Comparison of ENCODE assay signal across 9 mouse cellular contexts in genomic region chr17:83988897-83989296, GRCm38 (mm10).
DNase-seq lines count a peak whose midpoint lies in the region; ATAC-seq and TF ChIP-seq lines count a peak whose summit lies in the region.
"Had no signal": no experiment of that assay in that cellular context is flagged by ENCODE, and none has a peak within 500 bp of the region (broad histone marks: within the 10 kb centered on the region; RNA-seq: fewer than 3 reads in every experiment).

No protein-coding gene starts in this region.

- H3K36me3 ChIP-seq in kidney, adult 2 months (ENCODE audit: control insufficient read depth, insufficient read depth, low read length), result no peaks in the 10 kb centered on the region
- no peaks in the 10 kb centered on the region for H3K36me3 ChIP-seq in limb, embryonic 10.5 days

- H3K27ac ChIP-seq in kidney, adult 2 months (ENCODE audit: insufficient read depth, low read depth, low read length), result peak overlapping the region; percentile 74
- H3K27ac ChIP-seq in limb, embryonic 10.5 days, result peak overlapping the region; percentile 94

- 63% methylated on average over 6 of the region's 6 CpGs for WGBS in kidney, adult 2 months
- 26% methylated on average over 6 of the region's 6 CpGs for WGBS in limb, embryonic 10.5 days

- peak; percentile 54 for DNase-seq in kidney, adult 2 months
- no peak for DNase-seq in kidney, postnatal 36 days
- DNase-seq in ES-CJ7 (ENCODE audit: low read depth, low spot score), result peak; percentile 63
- DNase-seq in brain, embryonic 14.5 days (ENCODE audit: low read depth), result peak; percentile 19
- DNase-seq in limb, embryonic 10.5 days (ENCODE audit: low spot score), result no peak
- DNase-seq in natural killer cell, adult 2 months (ENCODE audit: low spot score in 2 of 2), result no peak
- no peak for DNase-seq in adipocyte (ENCODE audit: low spot score)
- DNase-seq: gastrocnemius, postnatal 25 days had no signal

- H3K9me3 ChIP-seq in limb, embryonic 10.5 days (replicated peaks), result no peaks in the 10 kb centered on the region

- TF ChIP-seq POLR2A in kidney, adult 2 months (IDR thresholded peaks at IDR 0.05; ENCODE audit: low read depth, low read length), result no peak
- TF ChIP-seq POLR2A in brain, embryonic 14.5 days (IDR thresholded peaks at IDR 0.05; ENCODE audit: borderline replicate concordance, extremely low read depth, insufficient read depth, insufficient read length, poor library complexity, severe bottlenecking), result no peak

- H3K27me3 ChIP-seq in kidney, adult 2 months (replicated peaks; ENCODE audit: control insufficient read depth, insufficient read depth, low read length), result no peaks in the 10 kb centered on the region
- H3K27me3 ChIP-seq in limb, embryonic 10.5 days (ENCODE audit: low read depth, poor library complexity, severe bottlenecking), result no peaks in the 10 kb centered on the region

- H3K4me3 ChIP-seq in kidney, adult 2 months (ENCODE audit: insufficient read depth, low read depth, low read length), result no peak overlapping the region
- H3K4me3 ChIP-seq in limb, embryonic 10.5 days, result no peak overlapping the region

- no peak for ATAC-seq in megakaryocyte-erythroid progenitor cell, adult 5-6 weeks (replicated peaks; ENCODE audit: low FRiP score, low TSS enrichment, poor library complexity, severe bottlenecking)

- 0 out of 2 replicates have a peak, but pooled peaks cover 8% of the 10 kb centered on the region for H3K4me1 ChIP-seq in kidney, adult 2 months (ENCODE audit: control insufficient read depth, insufficient read depth, low read length)
- peaks cover 82% of the 10 kb centered on the region for H3K4me1 ChIP-seq in limb, embryonic 10.5 days

- TF ChIP-seq CTCF in kidney, adult 2 months (conservative IDR thresholded peaks at IDR 0.05; ENCODE audit: insufficient read depth, insufficient read length, low read depth, low read length), result no peak
- no peak for TF ChIP-seq CTCF in brain, embryonic 14.5 days (IDR thresholded peaks at IDR 0.05; ENCODE audit: borderline replicate concordance, extremely low read depth, insufficient read depth, insufficient read length)

Comparison
In these comparisons a context has a peak if more than half of its experiments do, and no peak if none do; other contexts are left out.
1. DNase-seq: peak in kidney, adult 2 months (single experiment), ES-CJ7 (single experiment) and brain, embryonic 14.5 days (single experiment); none in kidney, postnatal 36 days (0 of 2), limb, embryonic 10.5 days (single experiment), natural killer cell, adult 2 months (0 of 2) and adipocyte (single experiment).